Mouse (Mus musculus) E14TG2a.4 (cell line): ENCODE data around the gene Klf1.

Experiments
- CTCF ChIP-seq: conservative IDR thresholded peaks from 2 replicates; pipeline ENCODE4 v1.5.1; 2014; ENCODE audit warnings: low read length
- NANOG ChIP-seq: IDR thresholded peaks from 2 replicates; pipeline ENCODE4 v1.6.1; 2014; ENCODE audit warnings: borderline replicate concordance, low read length, mixed read lengths
- POU5F1 ChIP-seq: IDR thresholded peaks from 2 replicates; pipeline ENCODE4 v1.6.1; 2014; ENCODE audit warnings: low read length, borderline replicate concordance

DNA sequence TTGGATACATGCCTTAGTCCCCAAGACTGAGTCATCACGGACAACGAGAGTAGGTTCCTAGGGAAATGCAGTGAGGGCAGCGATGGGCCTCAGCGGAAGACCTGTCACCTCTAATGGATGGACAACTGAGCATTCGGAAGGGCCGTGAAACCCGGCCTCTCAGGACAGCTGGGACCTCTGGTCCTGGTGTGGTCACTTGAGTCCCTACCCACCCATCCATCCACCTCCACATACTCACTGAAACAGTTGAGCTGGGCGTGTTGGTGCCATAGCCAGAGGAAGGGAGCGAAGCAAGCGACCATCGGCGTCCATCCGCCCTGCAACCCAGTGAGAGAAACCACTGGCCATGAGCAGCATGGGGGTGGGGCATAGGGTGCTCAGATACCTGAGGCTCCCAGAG lies 28.9 kb downstream of the Klf1 start:
- no peak for TF ChIP-seq CTCF
- no peak for TF ChIP-seq POU5F1
- no peak for TF ChIP-seq NANOG
